Mouse (Mus musculus): ENCODE results near the gene Mrnip. TPM values are rescaled to one million over a fixed set of nuclear protein-coding genes. Genes with fewer than 3 reads are reported as not detected.

Mrnip gene
- polyA plus RNA-seq, 2 experiments = 16.8 to 17.6 TPM

DNA sequence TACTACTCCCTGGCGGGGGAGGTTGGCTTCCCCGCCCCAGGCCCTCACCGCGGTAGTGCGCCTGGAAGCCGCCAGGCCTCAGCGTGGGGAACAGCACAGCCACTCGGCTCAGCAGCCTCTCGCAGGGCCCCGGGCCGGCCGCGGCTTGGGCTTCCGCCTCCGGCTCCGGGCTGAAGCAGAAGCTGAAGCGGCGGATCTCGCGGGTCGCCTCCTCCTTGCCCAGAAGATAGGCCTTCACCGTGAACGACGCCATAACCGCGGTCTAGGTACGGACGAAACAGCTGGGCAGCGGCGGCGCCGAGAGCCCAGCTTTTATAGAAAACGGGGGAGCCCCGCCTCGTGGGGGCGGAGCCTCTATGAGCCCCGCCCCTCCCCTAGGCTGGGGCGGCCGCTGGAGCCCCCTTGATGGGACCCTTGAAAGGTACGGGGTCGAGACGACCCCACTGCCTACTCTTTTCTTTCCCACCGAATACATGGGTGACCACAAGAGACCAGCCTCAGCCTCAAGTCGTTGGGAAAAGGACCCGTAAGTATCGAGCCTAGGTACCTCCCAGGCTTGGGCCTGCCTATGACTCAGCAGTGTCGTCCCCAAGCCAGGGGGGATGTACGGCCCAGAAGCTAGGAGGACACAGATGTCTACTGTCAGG lies 36.4 kb downstream of the Mrnip start, which contains the start of the genes Sqstm1 and Mgat4b:
Sqstm1 (minus strand) TSS at position 323 of the 647 bp plus-strand sequence.
Mgat4b (plus strand) TSS at position 386 of the 647 bp plus-strand sequence.
- H3K9ac ChIP-seq (ENCODE audit: low read depth, low read length, severe bottlenecking) = peak within 1 kb of the TSS; percentile 94
- H3K27ac ChIP-seq (replicated peaks; ENCODE audit: low read depth, low read length) = peak within 1 kb of the TSS; percentile 96
- no peaks in the 10 kb centered on the region for H3K27me3 ChIP-seq (ENCODE audit: control insufficient read depth, insufficient read depth, low read length)
- 2% methylated on average over 34 of the region's 48 CpGs for WGBS
- peaks cover 25% of the 10 kb centered on the region for H3K36me3 ChIP-seq (ENCODE audit: control insufficient read depth, insufficient read depth, low read length)
- peaks cover 17% of the 10 kb centered on the region for H3K4me1 ChIP-seq (ENCODE audit: control insufficient read depth, insufficient read depth, low read length)
- H3K9me3 ChIP-seq (ENCODE audit: control insufficient read depth, low read length) = no peaks in the 10 kb centered on the region
- DNase-seq (ENCODE audit: low spot score) (peak; percentile 75), ATAC-seq (ENCODE audit: low FRiP score, low read depth) (peak; percentile 82)
- peak within 1 kb of the TSS; percentile 65 for H3K4me2 ChIP-seq (replicated peaks; ENCODE audit: low read depth, low read length, severe bottlenecking)
- TF ChIP-seq POLR2A (IDR thresholded peaks at IDR 0.05; ENCODE audit: borderline replicate concordance, extremely low read depth, insufficient read depth, insufficient read length) = peak; percentile 95; the same call in 1 of the 2 replicates
- peak within 1 kb of the TSS; percentile 95 for H3K4me3 ChIP-seq (replicated peaks; ENCODE audit: low read length)

- 89% methylated on average over 3 of the region's 3 CpGs for WGBS
- no peak for ATAC-seq (ENCODE audit: low FRiP score, low read depth)
Measured at GRCm38 (mm10) chr11:50211322-50212059, 37.2 kb downstream of the Mrnip start.

GRCm38 (mm10) chr11:50212060-50212739 lies 38.0 kb downstream of the Mrnip start:
- Histone ChIP-seq H3K9me3 (ENCODE audit: control insufficient read depth, low read length) (no peaks in the 10 kb centered on the region), H3K4me1 (ENCODE audit: control insufficient read depth, insufficient read depth, low read length) (peaks cover 18% of the 10 kb centered on the region), H3K4me2 (replicated peaks; ENCODE audit: low read depth, low read length, severe bottlenecking) (no peak overlapping the region), H3K4me3 (replicated peaks; ENCODE audit: low read length) (no peak overlapping the region), H3K27me3 (ENCODE audit: control insufficient read depth, insufficient read depth, low read length) (no peaks in the 10 kb centered on the region), H3K36me3 (ENCODE audit: control insufficient read depth, insufficient read depth, low read length) (peaks cover 9% of the 10 kb centered on the region), H3K9ac (ENCODE audit: low read depth, low read length, severe bottlenecking) (no peak overlapping the region), H3K27ac (replicated peaks; ENCODE audit: low read depth, low read length) (no peak overlapping the region)
- TF ChIP-seq POLR2A (IDR thresholded peaks at IDR 0.05; ENCODE audit: borderline replicate concordance, extremely low read depth, insufficient read depth, insufficient read length) = no peak
- ATAC-seq (ENCODE audit: low FRiP score, low read depth) (no peak), DNase-seq (ENCODE audit: low spot score) (no peak)
- 69% methylated on average over 3 of the region's 3 CpGs for WGBS

More at GRCm38 (mm10) chr11:50211322-50212059, 37.2 kb downstream of the Mrnip start:
- Histone ChIP-seq H3K4me1 (ENCODE audit: control insufficient read depth, insufficient read depth, low read length) (peaks cover 18% of the 10 kb centered on the region), H3K27ac (replicated peaks; ENCODE audit: low read depth, low read length) (peak overlapping the region; percentile 96; the same call in 1 of the 2 replicates), H3K27me3 (ENCODE audit: control insufficient read depth, insufficient read depth, low read length) (no peaks in the 10 kb centered on the region), H3K9me3 (ENCODE audit: control insufficient read depth, low read length) (no peaks in the 10 kb centered on the region), H3K9ac (ENCODE audit: low read depth, low read length, severe bottlenecking) (peak overlapping the region; percentile 94; the same call in 1 of the 2 replicates), H3K4me2 (replicated peaks; ENCODE audit: low read depth, low read length, severe bottlenecking) (peak overlapping the region; percentile 65), H3K4me3 (replicated peaks; ENCODE audit: low read length) (peak overlapping the region; percentile 95), H3K36me3 (ENCODE audit: control insufficient read depth, insufficient read depth, low read length) (peaks cover 17% of the 10 kb centered on the region)
- DNase-seq (ENCODE audit: low spot score) = no peak
- TF ChIP-seq POLR2A (IDR thresholded peaks at IDR 0.05; ENCODE audit: borderline replicate concordance, extremely low read depth, insufficient read depth, insufficient read length) = no peak

- 59% methylated on average over 11 of the region's 11 CpGs for WGBS
Measured at GRCm38 (mm10) chr11:50212848-50213758, 38.9 kb downstream of the Mrnip start.

More at GRCm38 (mm10) chr11:50212848-50213758, 38.9 kb downstream of the Mrnip start:
- ATAC-seq (ENCODE audit: low FRiP score, low read depth) (no peak), DNase-seq (ENCODE audit: low spot score) (no peak)
- Histone ChIP-seq H3K27me3 (ENCODE audit: control insufficient read depth, insufficient read depth, low read length) (no peaks in the 10 kb centered on the region), H3K9ac (ENCODE audit: low read depth, low read length, severe bottlenecking) (no peak overlapping the region), H3K27ac (replicated peaks; ENCODE audit: low read depth, low read length) (no peak overlapping the region), H3K4me3 (replicated peaks; ENCODE audit: low read length) (no peak overlapping the region), H3K9me3 (ENCODE audit: control insufficient read depth, low read length) (no peaks in the 10 kb centered on the region), H3K36me3 (ENCODE audit: control insufficient read depth, insufficient read depth, low read length) (peaks cover under 1% of the 10 kb centered on the region; the same call in 1 of the 2 replicates), H3K4me1 (ENCODE audit: control insufficient read depth, insufficient read depth, low read length) (peaks cover 18% of the 10 kb centered on the region), H3K4me2 (replicated peaks; ENCODE audit: low read depth, low read length, severe bottlenecking) (no peak overlapping the region)
- TF ChIP-seq POLR2A (IDR thresholded peaks at IDR 0.05; ENCODE audit: borderline replicate concordance, extremely low read depth, insufficient read depth, insufficient read length) = no peak
